ENCODE assay signal across 20 mouse cellular contexts in genomic region chr3:90574691-90575090, GRCm38 (mm10). TPM values are rescaled to one million over a fixed set of nuclear protein-coding genes. Genes with fewer than 3 reads are reported as not detected.
DNase-seq lines count a peak whose midpoint lies in the region; ATAC-seq lines count a peak whose summit lies in the region.
"Had no signal": no experiment of that assay in that cellular context is flagged by ENCODE, and none has a peak within 500 bp of the region (broad histone marks: within the 10 kb centered on the region; RNA-seq: fewer than 3 reads in every experiment).

No protein-coding gene starts in this region.

- H3K27me3 ChIP-seq in forebrain, embryonic 11.5 days (ENCODE audit: control insufficient read depth, insufficient read depth, low read length) = no peaks in the 10 kb centered on the region
- no peaks in the 10 kb centered on the region for H3K27me3 ChIP-seq in hindbrain, embryonic 12.5 days
- H3K27me3 ChIP-seq: liver, embryonic 12.5 days had no signal

- no peaks in the 10 kb centered on the region for H3K9me3 ChIP-seq in forebrain, embryonic 11.5 days (ENCODE audit: control insufficient read depth, low read length)
- H3K9me3 ChIP-seq in hindbrain, embryonic 12.5 days (replicated peaks) = no peaks in the 10 kb centered on the region
- H3K9me3 ChIP-seq: liver, embryonic 12.5 days had no signal

- WGBS in forebrain, embryonic 11.5 days = 86% methylated on average over 5 of the region's 5 CpGs
- 85% methylated on average over 5 of the region's 5 CpGs for WGBS in hindbrain, embryonic 12.5 days

- H3K4me3 ChIP-seq in forebrain, embryonic 11.5 days (ENCODE audit: low read depth, low read length) = no peak overlapping the region
- no peak overlapping the region for H3K4me3 ChIP-seq in hindbrain, embryonic 12.5 days
- H3K4me3 ChIP-seq: erythroblast, embryonic 14.5 days; liver, embryonic 12.5 days had no signal

- ATAC-seq in forebrain, embryonic 11.5 days (replicated peaks; ENCODE audit: low FRiP score) = no peak
- ATAC-seq in hindbrain, embryonic 12.5 days (ENCODE audit: low FRiP score) = no peak
- ATAC-seq in cerebellum, adult (ENCODE audit: insufficient number of reproducible peaks, low FRiP score, low TSS enrichment) = no peak
- ATAC-seq: inflammation-experienced regulatory T-cells, adult 6 months; liver, embryonic 12.5 days had no signal

- DNase-seq in adrenal gland, adult 2 months = peak; percentile 48
- DNase-seq in adrenal gland, postnatal 4 days (ENCODE audit: low spot score in 2 of 2) = no peak
- peak; percentile 35 for DNase-seq in urinary bladder, postnatal 14 days (ENCODE audit: low spot score)
- no peak for DNase-seq in urinary bladder, postnatal 25 days (ENCODE audit: low spot score)
- peak; percentile 27 to 49 for DNase-seq in heart, postnatal 14 days
- no peak for DNase-seq in forebrain, embryonic 11.5 days (ENCODE audit: low spot score)
- DNase-seq: cerebellum, adult 9-11 months; kidney, postnatal 10 days; layer of hippocampus, adult 9-11 months; lung, postnatal 10 days; thymus, adult 18-20 months had no signal

- no peak overlapping the region for H3K27ac ChIP-seq in forebrain, embryonic 11.5 days (ENCODE audit: low read depth, low read length)
- H3K27ac ChIP-seq in hindbrain, embryonic 12.5 days = no peak overlapping the region
- H3K27ac ChIP-seq: liver, embryonic 12.5 days had no signal

- H3K9ac ChIP-seq in forebrain, embryonic 11.5 days (ENCODE audit: low read length) = no peak overlapping the region
- H3K9ac ChIP-seq in hindbrain, embryonic 12.5 days = no peak overlapping the region
- H3K9ac ChIP-seq: liver, embryonic 12.5 days had no signal

- intact Hi-C loops in heart, postnatal 14 days (cut with DNase I) = no loop called here

- H3K4me1 ChIP-seq in forebrain, embryonic 11.5 days (replicated peaks; ENCODE audit: control insufficient read depth, insufficient read depth, low read length) = no peaks in the 10 kb centered on the region
- no peaks in the 10 kb centered on the region for H3K4me1 ChIP-seq in hindbrain, embryonic 12.5 days
- H3K4me1 ChIP-seq: liver, embryonic 12.5 days had no signal

- no peak overlapping the region for H3K4me2 ChIP-seq in forebrain, embryonic 11.5 days (ENCODE audit: low read depth, low read length, severe bottlenecking)
- H3K4me2 ChIP-seq in hindbrain, embryonic 12.5 days (replicated peaks) = no peak overlapping the region
- H3K4me2 ChIP-seq: liver, embryonic 12.5 days had no signal

- no peaks in the 10 kb centered on the region for H3K36me3 ChIP-seq in forebrain, embryonic 11.5 days (ENCODE audit: control insufficient read depth, insufficient read depth, low read length)
- H3K36me3 ChIP-seq in hindbrain, embryonic 12.5 days = no peaks in the 10 kb centered on the region
- H3K36me3 ChIP-seq: liver, embryonic 12.5 days had no signal

RNA-seq across cellular contexts. Expression of gene S100a3, which starts 14.3 kb away (rescaled TPM):
- total RNA-seq in adrenal gland, adult 2 months (2021) = under 1 TPM in 1 of 2 experiments, not detected in 1; 0.66 TPM
- polyA plus RNA-seq in adrenal gland, adult 2 months (2012; rRNA removed) = 0.46 TPM in 1 of 2 replicates, not detected in the other
- not detected for total RNA-seq in adrenal gland, postnatal 4 days (2021)
- total RNA-seq in heart, postnatal 14 days (2021) = not detected
- polyA plus RNA-seq in forebrain, embryonic 11.5 days (2014; fragmentation: Nextera tagmentation; extraction: Ambion mirVana) = not detected in 2 replicates
- polyA plus RNA-seq in hindbrain, embryonic 12.5 days (2016; fragmentation: Nextera tagmentation; extraction: Ambion mirVana) = 0.59 and 0.63 TPM in 2 replicates
- total RNA-seq: megakaryocyte-erythroid progenitor cell, adult 5-6 weeks had no signal
- polyA plus RNA-seq: erythroblast, embryonic 14.5 days had no signal

RNA-seq across cellular contexts. Expression of gene S100a2, which starts 15.4 kb away (rescaled TPM):
- total RNA-seq in adrenal gland, adult 2 months (2021) = not detected
- not detected in 2 replicates for polyA plus RNA-seq in adrenal gland, adult 2 months (2012; rRNA removed)
- not detected for total RNA-seq in adrenal gland, postnatal 4 days (2021)
- total RNA-seq in heart, postnatal 14 days (2021) = not detected
- not detected in 2 replicates for polyA plus RNA-seq in forebrain, embryonic 11.5 days (2014; fragmentation: Nextera tagmentation; extraction: Ambion mirVana)
- polyA plus RNA-seq in hindbrain, embryonic 12.5 days (2016; fragmentation: Nextera tagmentation; extraction: Ambion mirVana) = not detected in 2 replicates
- total RNA-seq: left cerebral cortex, postnatal 25 days; megakaryocyte-erythroid progenitor cell, adult 5-6 weeks; neutrophil, adult 5-6 weeks had no signal
- polyA plus RNA-seq: erythroblast, embryonic 14.5 days; heart, embryonic 14.5 days; liver, embryonic 12.5 days had no signal

RNA-seq across cellular contexts. Expression of gene Gm42674, which starts 27.0 kb away (rescaled TPM):
- total RNA-seq in adrenal gland, adult 2 months (2021) = not detected
- polyA plus RNA-seq in adrenal gland, adult 2 months (2012; rRNA removed) = not detected in 2 replicates
- not detected for total RNA-seq in adrenal gland, postnatal 4 days (2021)
- not detected for total RNA-seq in heart, postnatal 14 days (2021)
- not detected in 2 replicates for polyA plus RNA-seq in forebrain, embryonic 11.5 days (2014; fragmentation: Nextera tagmentation; extraction: Ambion mirVana)
- polyA plus RNA-seq in hindbrain, embryonic 12.5 days (2016; fragmentation: Nextera tagmentation; extraction: Ambion mirVana) = not detected in 2 replicates
- total RNA-seq: left cerebral cortex, postnatal 25 days; megakaryocyte-erythroid progenitor cell, adult 5-6 weeks; neutrophil, adult 5-6 weeks had no signal
- polyA plus RNA-seq: erythroblast, embryonic 14.5 days; heart, embryonic 14.5 days; inflammation-experienced regulatory T-cells, adult 6 months; liver, embryonic 12.5 days had no signal

RNA-seq across cellular contexts. Expression of gene S100a4, which starts 28.9 kb away (rescaled TPM):
- 10 to 100 TPM in 1 of 2 experiments, 1 to 10 TPM in 1; 3.1 to 20.7 TPM for total RNA-seq in adrenal gland, adult 2 months (2021)
- 0.88 and 1.0 TPM in 2 replicates for polyA plus RNA-seq in adrenal gland, adult 2 months (2012; rRNA removed)
- total RNA-seq in adrenal gland, postnatal 4 days (2021) = 10 to 100 TPM; 11.4 to 14.7 TPM
- 10 to 100 TPM; 12.2 to 14.3 TPM for total RNA-seq in heart, postnatal 14 days (2021)
- 0.69 and 1.9 TPM in 2 replicates for polyA plus RNA-seq in forebrain, embryonic 11.5 days (2014; fragmentation: Nextera tagmentation; extraction: Ambion mirVana)
- 1.2 and 1.3 TPM in 2 replicates for polyA plus RNA-seq in hindbrain, embryonic 12.5 days (2016; fragmentation: Nextera tagmentation; extraction: Ambion mirVana)
- polyA plus RNA-seq: erythroblast, embryonic 14.5 days had no signal

RNA-seq across cellular contexts. Expression of gene S100a5, which starts 33.6 kb away (rescaled TPM):
- total RNA-seq in adrenal gland, adult 2 months (2021) = not detected
- not detected in 2 replicates for polyA plus RNA-seq in adrenal gland, adult 2 months (2012; rRNA removed)
- total RNA-seq in adrenal gland, postnatal 4 days (2021) = not detected
- not detected for total RNA-seq in heart, postnatal 14 days (2021)
- polyA plus RNA-seq in forebrain, embryonic 11.5 days (2014; fragmentation: Nextera tagmentation; extraction: Ambion mirVana) = not detected in 2 replicates
- polyA plus RNA-seq in hindbrain, embryonic 12.5 days (2016; fragmentation: Nextera tagmentation; extraction: Ambion mirVana) = not detected in 2 replicates
- total RNA-seq: left cerebral cortex, postnatal 25 days; megakaryocyte-erythroid progenitor cell, adult 5-6 weeks; neutrophil, adult 5-6 weeks had no signal
- polyA plus RNA-seq: erythroblast, embryonic 14.5 days; heart, embryonic 14.5 days; inflammation-experienced regulatory T-cells, adult 6 months; liver, embryonic 12.5 days had no signal

Comparison
In these comparisons a context has a peak if more than half of its experiments do, and no peak if none do; other contexts are left out.
1. DNase-seq: peak in adrenal gland, adult 2 months (single experiment), urinary bladder, postnatal 14 days (single experiment) and heart, postnatal 14 days (2 of 2); none in adrenal gland, postnatal 4 days (0 of 2), urinary bladder, postnatal 25 days (single experiment) and forebrain, embryonic 11.5 days (single experiment).